In the genomic region with DNA sequence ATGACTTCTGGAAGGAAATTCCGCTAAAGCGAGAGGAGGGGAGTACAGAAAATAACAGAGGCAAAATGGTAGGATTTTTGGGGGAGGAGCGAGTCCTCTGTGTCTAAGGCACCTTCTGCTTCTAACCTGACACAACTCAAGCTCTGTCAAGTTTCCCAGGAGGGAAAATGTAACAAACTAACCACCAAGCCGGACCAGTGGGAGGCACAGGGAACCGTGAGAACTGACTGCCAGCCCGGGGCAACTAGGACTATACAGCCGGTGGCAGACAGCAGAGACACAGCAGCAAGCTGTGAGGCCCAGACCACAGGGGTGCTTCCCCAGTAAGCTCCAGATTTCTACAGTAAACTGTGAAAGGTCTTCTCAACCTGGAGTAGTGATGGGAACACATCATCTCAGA, we compare ENCODE assay signal across 12 mouse cellular contexts. TPM values are rescaled to one million over a fixed set of nuclear protein-coding genes. Genes with fewer than 3 reads are reported as not detected.
"Had no signal": no experiment of that assay in that cellular context is flagged by ENCODE, and none has a peak within 500 bp of the region (broad histone marks: within the 10 kb centered on the region; RNA-seq: fewer than 3 reads in every experiment).

No protein-coding gene starts in this region.

- H3K4me2 ChIP-seq: limb, embryonic 13.5 days; midbrain, embryonic 13.5 days; neural tube, embryonic 15.5 days had no signal

- DNase-seq: layer of hippocampus, adult 9-11 months; layer of hippocampus, postnatal 36 days; lung, adult 18-20 months had no signal

- H3K27me3 ChIP-seq: midbrain, embryonic 13.5 days; neural tube, embryonic 15.5 days had no signal

- H3K9me3 ChIP-seq: limb, embryonic 13.5 days; midbrain, embryonic 13.5 days; neural tube, embryonic 15.5 days had no signal

- ATAC-seq: midbrain, embryonic 13.5 days had no signal

- H3K4me3 ChIP-seq: limb, embryonic 13.5 days; midbrain, embryonic 13.5 days; myocyte; neural tube, embryonic 15.5 days had no signal

- H3K9ac ChIP-seq: limb, embryonic 13.5 days; liver, embryonic 14.5 days; midbrain, embryonic 13.5 days; neural tube, embryonic 15.5 days had no signal

- H3K27ac ChIP-seq: kidney, postnatal 0 days; limb, embryonic 13.5 days; liver, embryonic 14.5 days; midbrain, embryonic 13.5 days; neural tube, embryonic 15.5 days had no signal

RNA-seq across cellular contexts. Expression of a gene that starts 6.1 kb away (rescaled TPM):
- polyA plus RNA-seq: liver, adult 2 months; neural tube, embryonic 11.5 days had no signal

RNA-seq across cellular contexts. Expression of a gene that starts 43.6 kb away (rescaled TPM):
- polyA plus RNA-seq: kidney, postnatal 0 days; liver, adult 2 months; liver, embryonic 14.5 days; lung, embryonic 16.5 days; midbrain, embryonic 13.5 days; myocyte; neural tube, embryonic 11.5 days had no signal
